Mouse (Mus musculus): ENCODE data around the gene Nav2. TPM values are rescaled to one million over a fixed set of nuclear protein-coding genes. Genes with fewer than 3 reads are reported as not detected.

The Nav2 gene
- total RNA-seq, 1 experiment from 2014 or later, result 2.0 TPM

DNA sequence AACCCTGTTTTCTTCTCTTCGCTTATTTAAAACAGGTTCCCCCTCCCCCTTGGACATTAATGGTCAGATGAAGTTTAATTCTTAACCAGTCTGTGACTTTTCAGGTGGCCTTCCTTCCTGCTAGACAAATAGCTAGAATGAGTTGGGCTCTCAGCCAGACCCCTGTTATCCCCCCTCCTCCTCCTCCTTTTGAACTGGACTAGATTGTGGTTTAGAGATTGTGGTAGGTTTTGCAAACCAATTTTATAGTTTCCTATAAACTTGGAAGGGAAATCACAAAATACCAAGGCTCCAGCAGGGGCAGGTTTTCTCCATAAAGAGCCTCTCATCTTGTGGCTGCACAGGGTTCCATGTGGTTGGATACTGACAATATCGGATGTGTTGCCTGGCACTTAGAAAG lies 606.5 kb downstream of the Nav2 start:
- ATAC-seq (replicated peaks; ENCODE audit: insufficient number of reproducible peaks, low FRiP score, low TSS enrichment, poor library complexity, severe bottlenecking), result no peak

DNA sequence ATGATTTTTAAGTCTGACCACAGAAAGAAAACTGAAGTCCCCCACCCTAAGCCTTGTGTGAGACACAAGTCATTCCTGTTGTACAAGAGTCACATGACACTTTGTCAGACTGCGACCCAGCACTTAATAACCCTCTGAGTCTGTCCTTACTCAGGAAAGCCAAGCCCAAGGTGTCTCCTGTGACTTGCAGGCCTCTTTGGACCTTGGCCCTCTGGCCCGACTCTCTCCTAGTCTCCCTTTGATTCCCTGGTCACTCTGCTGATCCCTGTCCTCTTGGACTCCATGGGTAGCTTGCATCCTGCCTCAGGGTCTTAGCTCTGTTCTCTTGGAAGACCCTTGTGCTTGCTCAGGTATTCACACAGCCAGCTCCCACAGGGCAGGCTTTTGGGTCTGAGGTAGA lies 612.0 kb downstream of the Nav2 start:
- ATAC-seq (replicated peaks; ENCODE audit: insufficient number of reproducible peaks, low FRiP score, low TSS enrichment, poor library complexity, severe bottlenecking), result no peak

DNA sequence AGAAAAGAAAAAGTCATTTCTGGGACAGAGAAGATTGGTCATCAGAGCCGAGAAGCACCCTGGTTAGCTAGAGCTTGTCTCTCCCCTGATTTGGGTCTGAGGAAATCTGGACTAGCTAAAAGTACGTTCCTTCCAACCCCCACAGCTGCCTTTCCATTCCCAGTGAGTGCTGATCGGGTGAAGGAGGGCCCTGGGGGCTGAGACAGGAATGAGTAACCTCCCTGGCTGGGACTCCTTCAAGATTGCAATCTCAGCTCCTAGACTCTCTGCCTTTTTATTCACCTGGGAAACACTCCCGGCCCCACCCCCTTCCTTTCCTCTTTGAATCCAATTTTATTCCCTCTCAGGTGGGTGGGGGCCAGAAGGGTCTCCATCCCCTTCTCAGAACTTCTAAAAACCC lies 612.8 kb downstream of the Nav2 start:
- ATAC-seq (replicated peaks; ENCODE audit: insufficient number of reproducible peaks, low FRiP score, low TSS enrichment, poor library complexity, severe bottlenecking), result no peak

DNA sequence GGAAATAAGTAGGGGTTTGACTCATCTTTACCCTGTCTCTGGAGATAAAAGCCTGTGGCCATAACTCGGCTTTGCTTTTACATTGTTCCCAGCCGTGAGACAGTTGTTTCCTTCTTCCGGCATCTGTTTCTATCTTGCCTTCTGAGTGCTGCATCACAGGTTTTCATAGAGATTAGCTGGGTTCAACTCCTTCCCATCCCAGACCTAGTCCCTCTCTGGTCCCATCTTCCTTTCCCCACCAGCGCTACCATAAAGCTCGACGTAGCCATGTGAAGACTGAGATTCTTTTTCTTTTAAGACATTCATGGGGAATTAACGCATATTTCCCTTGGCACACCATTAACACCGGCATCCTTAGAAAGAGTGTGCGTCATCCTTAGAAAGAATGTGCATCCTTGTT lies 613.5 kb downstream of the Nav2 start:
- ATAC-seq (replicated peaks; ENCODE audit: insufficient number of reproducible peaks, low FRiP score, low TSS enrichment, poor library complexity, severe bottlenecking), result no peak

DNA sequence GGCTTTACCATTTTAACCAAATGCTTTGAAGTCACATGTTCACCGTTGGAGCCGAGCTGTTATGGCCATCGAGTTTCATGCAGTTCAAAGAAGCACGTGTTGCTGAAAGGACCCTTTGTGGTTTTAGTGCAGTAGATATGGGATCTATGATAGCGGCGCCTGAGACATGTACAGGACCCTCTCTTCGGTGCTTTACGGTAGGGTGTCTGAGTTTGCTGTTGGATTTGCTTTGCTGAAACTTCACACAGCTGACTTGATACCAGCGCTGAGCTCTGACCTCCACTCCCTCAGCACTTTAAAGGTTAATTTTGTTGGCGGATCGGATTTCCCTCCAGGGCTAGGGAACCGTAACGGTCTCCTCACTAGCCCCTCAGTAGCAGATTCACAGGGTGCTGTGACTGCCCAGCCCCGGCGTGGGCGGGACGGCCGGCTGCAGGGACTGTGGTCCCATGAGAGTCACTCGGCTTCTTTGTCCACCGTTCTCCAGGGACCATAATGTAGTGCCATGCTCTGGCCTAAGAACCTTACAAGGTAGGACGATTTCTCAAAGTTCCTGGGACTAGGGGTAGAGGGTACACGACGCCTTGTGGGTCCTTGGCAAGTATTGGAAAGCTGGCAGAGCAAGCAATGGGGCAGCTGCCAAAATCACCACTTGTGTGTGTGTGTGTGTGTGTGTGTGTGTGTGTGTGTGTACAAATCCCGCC lies 614.0 kb downstream of the Nav2 start:
- ATAC-seq (replicated peaks; ENCODE audit: insufficient number of reproducible peaks, low FRiP score, low TSS enrichment, poor library complexity, severe bottlenecking), result no peak

DNA sequence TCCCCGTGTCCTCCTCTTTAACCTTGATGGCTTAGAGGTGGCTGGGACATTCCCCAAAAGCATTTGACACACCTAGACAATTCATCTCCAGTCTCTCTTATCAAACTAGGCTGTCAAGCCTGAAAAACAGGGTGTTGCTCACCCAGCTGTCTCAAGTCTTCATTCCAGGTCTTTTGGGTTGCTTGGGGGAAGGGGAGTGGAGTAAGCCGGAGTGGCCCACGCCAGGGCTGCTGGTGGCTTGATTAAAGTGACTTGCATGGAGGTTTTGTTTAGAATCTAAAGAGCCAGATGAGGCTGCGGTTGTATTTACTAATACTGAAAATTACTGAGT lies 614.6 kb downstream of the Nav2 start:
- no peak for ATAC-seq (replicated peaks; ENCODE audit: insufficient number of reproducible peaks, low FRiP score, low TSS enrichment, poor library complexity, severe bottlenecking)

DNA sequence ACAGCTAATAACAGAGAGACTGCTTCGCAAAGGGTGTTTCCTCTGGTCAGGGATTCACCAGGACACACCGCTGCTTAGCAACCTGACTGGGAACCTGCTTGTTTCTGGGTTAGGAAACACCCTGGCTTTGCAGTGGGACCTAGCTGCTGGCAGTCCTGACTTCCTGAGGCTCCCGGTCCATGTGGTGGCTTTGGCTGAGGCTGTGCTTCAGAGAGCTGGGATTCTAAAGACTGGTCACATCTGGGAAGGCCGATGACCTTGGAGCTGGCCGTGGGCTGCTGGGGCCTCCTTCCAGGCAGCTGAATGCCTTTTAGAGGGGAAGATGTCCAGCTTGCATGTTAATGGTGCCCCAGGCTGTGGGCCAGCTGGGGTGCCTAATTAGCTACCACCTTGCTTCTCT lies 615.2 kb downstream of the Nav2 start:
- ATAC-seq (replicated peaks; ENCODE audit: insufficient number of reproducible peaks, low FRiP score, low TSS enrichment, poor library complexity, severe bottlenecking), result no peak

DNA sequence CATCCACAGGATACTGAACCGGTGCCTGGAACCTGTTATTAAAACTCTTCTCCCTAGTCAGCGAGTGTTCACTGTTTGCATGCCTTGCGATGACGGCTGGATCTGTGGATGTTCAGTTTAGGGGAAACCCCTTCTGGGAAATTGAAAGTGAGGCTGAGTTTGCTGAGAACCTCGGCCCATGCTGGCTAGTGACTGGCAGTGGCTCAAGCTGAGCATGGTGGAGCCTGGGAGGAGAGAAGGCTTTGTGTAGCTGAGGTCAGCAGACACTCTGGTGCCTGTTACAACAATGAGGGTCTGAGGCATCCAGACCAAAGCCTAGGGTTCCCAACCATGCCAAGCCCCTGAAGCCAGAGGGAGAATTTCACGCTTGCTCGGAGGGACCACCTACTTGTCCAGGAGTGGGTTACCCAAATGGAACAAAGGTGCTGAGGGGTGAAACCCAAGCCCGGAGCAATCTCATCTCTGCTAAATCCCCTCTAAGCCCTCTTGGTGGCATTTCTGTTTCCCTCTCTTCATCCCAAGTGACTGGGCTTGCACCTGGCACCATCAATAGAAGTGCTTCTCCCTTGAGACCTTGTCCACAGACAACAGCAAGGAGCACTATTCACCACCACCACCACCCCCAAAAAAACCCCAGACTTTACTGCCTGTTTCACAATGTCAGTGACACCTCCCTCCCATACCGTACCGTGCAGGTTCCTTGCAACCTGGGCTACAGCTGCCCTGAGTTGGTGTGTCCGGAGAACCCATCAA lies 617.0 kb downstream of the Nav2 start:
- ATAC-seq (replicated peaks; ENCODE audit: insufficient number of reproducible peaks, low FRiP score, low TSS enrichment, poor library complexity, severe bottlenecking), result no peak

DNA sequence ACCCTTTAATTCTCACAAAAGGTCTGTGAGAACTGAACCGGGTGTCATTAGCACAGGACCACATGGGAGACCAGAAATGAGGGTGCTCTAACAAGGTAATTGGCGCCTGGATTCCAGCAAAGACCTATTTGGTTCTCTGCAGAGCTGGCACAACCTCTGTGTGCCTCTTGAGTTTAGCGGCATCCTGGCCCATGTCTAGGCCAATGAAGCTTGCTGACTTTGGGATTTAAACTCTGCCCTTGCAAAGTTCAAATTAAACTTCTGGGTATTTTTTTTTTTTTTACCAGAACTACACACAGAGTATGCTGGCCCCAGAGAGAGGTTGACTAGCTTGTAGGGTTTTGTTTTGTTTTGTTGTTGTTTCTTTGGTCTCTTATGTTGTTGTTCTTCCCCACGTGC lies 617.6 kb downstream of the Nav2 start:
- ATAC-seq (replicated peaks; ENCODE audit: insufficient number of reproducible peaks, low FRiP score, low TSS enrichment, poor library complexity, severe bottlenecking), result no peak

DNA sequence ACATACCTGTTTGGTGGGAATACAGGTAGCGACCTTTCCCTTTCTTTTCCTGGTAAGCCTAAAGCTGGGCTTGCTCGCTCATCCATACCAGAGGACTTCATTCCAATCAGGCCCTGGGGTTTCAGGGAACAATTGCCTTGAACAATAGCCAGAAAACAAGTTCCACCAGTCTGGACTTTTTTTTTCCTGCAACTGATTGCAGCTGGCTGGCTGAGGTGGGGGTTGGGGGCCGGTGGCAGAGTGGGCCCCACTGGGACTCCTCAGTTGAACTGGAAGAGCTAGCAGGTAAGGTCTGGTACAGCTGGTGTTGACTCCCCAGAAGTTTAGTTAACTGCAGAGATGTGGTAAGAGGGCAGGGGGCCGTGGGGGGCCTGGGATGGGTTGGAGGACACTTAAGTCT lies 619.0 kb downstream of the Nav2 start:
- no peak for ATAC-seq (replicated peaks; ENCODE audit: insufficient number of reproducible peaks, low FRiP score, low TSS enrichment, poor library complexity, severe bottlenecking)

DNA sequence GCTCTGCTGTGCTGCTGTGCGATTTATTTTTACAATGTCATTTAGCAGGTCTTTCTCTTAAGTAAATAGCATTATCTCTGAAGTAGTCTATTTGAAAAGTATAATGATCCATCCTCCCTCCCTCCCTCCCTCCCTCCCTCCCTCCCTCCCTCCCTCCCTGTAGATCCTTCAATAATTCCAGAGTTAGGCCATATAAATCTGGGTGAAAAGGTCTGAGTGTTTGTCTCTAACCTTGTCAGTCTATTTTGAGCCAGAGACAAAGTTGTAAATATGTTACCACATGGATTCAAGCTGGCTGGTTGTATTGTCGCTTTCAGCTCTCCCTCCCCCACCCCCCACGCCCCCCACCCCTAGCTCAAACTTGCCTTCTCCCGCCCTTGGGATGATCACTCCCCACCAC lies 619.4 kb downstream of the Nav2 start:
- ATAC-seq (replicated peaks; ENCODE audit: insufficient number of reproducible peaks, low FRiP score, low TSS enrichment, poor library complexity, severe bottlenecking), result no peak

DNA sequence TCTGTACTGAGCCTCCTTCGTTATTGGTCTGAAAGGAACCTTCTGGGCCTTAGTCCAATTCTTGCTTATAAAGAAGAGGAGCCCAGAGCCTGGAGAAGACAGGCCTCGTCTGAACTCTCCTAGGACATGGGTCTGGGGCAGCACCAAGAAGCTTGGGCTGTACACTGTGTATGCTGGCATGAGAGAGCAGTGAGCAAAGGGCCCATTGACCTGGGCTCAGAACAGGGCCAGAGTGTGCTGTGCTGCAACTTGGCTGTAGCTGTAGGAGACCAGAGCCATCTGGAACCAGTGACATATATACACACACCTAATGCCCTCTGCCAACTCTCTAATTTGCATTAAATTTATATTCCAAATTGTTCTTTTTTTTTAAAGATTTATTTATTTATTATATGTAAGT lies 621.0 kb downstream of the Nav2 start:
- no peak for ATAC-seq (replicated peaks; ENCODE audit: insufficient number of reproducible peaks, low FRiP score, low TSS enrichment, poor library complexity, severe bottlenecking)

DNA sequence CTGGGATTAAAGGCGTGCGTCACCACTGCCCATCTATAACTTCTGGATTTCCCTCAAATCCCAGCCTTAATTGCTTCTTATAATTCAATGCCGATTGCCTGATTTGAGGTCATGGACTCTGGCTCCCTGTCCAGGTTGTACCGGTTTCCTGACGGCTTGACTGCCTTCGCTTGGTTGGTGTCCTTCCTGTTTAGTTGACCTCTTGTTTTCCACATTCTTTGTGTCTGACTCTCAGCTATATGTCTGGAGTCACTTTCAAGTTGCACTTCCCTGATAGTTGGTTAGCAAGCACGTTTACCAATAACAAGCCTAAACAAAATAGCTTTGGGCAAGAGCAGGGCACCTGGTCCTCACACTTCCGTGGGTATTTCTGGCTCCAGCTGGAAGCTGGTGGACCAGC lies 625.1 kb downstream of the Nav2 start:
- no peak for ATAC-seq (replicated peaks; ENCODE audit: insufficient number of reproducible peaks, low FRiP score, low TSS enrichment, poor library complexity, severe bottlenecking)

DNA sequence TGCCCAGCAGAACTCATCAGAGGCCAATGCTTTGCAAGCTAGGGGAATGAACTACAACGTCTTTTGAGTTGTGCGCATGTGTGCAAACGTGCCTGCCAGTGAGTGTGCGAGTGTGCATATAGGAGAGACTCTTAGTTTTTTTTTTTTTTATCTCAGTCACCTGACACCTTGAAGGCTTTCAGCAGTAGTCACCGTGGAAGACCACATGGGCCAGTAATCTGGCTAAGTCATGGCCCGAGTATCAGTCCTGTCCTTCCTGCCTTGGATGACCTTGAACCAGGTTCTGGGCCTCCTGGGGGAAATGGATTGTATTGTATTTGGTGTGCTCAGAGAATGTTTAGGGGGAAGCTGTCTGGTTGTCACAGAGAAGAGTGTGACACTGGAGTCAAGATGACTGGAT lies 625.7 kb downstream of the Nav2 start:
- ATAC-seq (replicated peaks; ENCODE audit: insufficient number of reproducible peaks, low FRiP score, low TSS enrichment, poor library complexity, severe bottlenecking), result no peak

DNA sequence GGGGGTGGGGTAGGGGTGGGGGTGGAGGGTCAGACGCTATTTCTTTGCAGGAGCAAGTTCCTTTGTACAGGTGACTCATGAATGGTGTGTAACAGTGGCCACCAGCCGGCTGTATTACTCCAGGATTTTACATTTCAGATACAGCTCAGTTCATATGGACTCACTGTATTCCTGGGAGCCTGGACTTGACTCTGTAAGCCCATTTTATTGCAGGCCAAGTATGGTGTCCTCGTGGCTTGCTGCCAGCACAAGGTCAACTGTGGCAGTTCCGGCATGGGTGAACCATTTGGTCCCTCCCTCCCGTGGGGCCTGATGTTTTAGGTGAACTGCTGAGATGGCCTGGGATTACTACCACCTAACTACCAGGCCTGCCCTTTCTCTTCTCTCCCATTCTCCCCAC lies 629.8 kb downstream of the Nav2 start:
- no peak for ATAC-seq (replicated peaks; ENCODE audit: insufficient number of reproducible peaks, low FRiP score, low TSS enrichment, poor library complexity, severe bottlenecking)

DNA sequence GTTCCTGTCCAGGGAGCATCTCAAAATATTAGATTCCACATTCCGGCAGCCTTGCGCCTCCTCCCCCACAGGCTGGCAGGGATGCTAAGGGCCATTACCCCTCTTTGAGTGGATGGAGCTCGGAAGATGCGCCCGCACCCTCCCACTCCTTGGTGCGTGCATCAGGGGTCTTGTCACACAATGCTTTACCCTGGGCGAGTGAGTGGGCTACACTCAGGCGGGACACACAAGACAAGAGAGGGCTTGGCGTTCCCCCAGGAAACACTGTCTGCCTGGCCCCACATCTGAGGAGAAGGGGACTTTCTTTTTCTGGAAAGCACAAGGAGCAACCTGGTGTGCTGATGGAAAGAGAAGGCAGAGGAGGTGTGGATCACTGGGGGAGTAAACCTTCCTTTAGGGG lies 631.7 kb downstream of the Nav2 start:
- no peak for ATAC-seq (replicated peaks; ENCODE audit: insufficient number of reproducible peaks, low FRiP score, low TSS enrichment, poor library complexity, severe bottlenecking)

DNA sequence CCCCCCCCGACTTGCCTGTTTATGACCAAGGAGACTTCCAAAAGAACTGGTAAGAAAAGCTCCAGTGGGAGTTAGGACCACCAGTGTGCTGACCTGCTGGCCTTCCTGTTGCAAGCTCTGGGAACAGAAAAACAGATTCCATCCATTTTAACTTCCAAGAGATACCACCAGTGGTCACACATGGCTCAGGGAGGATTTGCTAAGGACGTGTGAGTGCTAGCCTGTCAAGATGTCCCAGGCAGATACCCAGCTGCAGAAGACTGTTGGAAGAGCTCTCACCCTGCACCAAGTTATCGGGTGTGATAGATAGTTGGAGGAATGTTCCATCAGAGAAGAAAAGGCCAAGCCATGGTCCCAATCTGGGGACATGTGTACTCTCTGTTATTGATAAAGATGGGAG lies 633.6 kb downstream of the Nav2 start:
- no peak for ATAC-seq (replicated peaks; ENCODE audit: insufficient number of reproducible peaks, low FRiP score, low TSS enrichment, poor library complexity, severe bottlenecking)

DNA sequence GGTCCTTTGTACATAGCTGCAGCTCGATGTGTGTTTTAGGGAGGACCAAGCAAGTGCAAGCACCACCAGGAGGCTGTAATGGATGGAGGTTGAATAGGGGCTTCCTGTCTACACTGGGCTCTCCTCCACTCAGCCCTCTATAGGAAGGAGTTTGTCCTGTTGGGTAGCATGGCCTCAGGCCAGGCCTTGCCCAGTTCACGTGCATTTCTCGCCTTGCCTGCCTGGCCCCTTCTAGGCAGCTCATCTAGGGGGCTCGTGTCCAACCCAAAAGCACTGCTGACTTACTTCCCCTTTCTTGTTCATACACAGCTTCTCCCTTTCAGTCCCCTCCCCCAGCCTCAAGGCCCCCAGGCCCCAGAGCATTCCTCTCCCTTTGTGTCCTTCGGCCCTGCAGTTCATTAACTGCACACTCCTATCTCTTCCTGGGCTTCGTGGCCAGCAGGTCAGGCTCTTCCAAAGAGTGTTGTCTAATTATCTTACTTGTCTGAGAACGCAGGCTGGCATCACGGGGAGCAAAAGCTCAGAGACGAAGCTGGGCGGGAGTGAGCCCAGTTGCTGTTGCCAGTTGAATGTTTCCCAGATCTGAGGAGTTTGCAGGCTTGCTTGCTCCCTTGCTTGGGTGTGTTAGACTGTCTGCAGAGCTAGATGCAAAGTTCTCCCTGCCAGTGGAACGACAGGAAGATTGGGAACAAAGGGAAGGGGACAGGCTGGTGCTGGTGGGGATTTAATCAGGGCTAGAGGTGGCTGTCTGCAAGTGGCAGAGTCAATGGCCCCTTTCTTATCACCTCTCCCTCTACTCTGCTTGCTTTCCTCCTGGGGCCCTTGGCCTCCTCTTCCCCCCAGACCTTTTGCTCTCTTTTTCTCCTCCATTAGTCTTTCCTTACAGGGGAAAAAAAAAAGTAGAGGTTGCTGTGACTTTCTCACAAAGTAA lies 636.5 kb downstream of the Nav2 start:
- no peak for ATAC-seq (replicated peaks; ENCODE audit: insufficient number of reproducible peaks, low FRiP score, low TSS enrichment, poor library complexity, severe bottlenecking)

DNA sequence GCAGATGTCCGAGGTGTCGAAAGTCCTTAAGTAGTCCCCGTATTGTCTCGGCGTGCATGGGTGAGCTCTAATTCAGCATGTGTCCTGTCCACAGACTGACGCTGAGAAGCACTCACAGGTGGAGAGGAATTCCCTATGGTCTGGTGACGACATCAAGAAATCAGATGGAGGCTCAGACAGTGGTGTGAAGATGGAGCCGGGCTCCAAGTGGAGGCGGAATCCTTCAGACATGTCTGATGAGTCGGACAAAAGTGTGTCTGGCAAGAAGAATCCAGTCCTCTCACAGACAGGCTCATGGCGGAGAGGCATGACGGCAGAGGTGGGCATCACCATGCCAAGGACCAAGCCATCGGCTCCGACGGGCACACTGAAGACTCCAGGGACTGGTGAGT lies 637.2 kb downstream of the Nav2 start:
- ATAC-seq (replicated peaks; ENCODE audit: insufficient number of reproducible peaks, low FRiP score, low TSS enrichment, poor library complexity, severe bottlenecking), result no peak

DNA sequence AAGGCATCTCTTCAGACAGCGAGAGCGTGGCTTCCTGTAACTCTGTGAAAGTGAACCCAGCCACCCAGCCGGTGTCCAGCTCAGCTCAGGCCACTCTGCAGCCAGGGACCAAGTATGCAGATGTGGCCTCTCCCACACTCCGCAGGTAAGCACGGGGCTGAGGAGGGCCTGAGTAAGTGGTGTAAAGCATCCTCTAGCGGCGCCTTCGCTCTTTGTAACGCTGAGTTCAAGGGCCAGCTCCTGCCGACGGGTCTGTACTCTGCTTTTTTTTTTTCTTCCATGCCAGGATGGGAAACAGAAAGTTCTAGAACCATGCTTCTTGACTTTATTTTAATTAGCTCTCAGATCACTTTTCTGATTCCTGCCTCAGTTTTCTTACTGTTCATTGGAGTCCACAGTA lies 639.9 kb downstream of the Nav2 start:
- no peak for ATAC-seq (replicated peaks; ENCODE audit: insufficient number of reproducible peaks, low FRiP score, low TSS enrichment, poor library complexity, severe bottlenecking)

Measured in monocyte, adult 5-6 weeks (primary cell).